Mouse (Mus musculus) lung, postnatal 25 days (tissue): Measurements from ENCODE around the gene Tmem144.
"Not testable (repeated sequence)": the region's sequence is repeated elsewhere in the genome, so short reads cannot be mapped to it uniquely, and the experiment has no call there.

Experiments used
- DNase-seq: peaks from one replicate; pipeline ENCODE4 v3.0.0; 2022; ENCODE audit warnings: low spot score

Tmem144 gene

GRCm38 (mm10) chr3:79808530-79809179 is 43.9 kb downstream of the Tmem144 start:
- DNase-seq, result no peak

- DNase-seq, result not testable (repeated sequence)
Observed at GRCm38 (mm10) chr3:79800761-79801160, 51.8 kb downstream of the Tmem144 start.

DNA sequence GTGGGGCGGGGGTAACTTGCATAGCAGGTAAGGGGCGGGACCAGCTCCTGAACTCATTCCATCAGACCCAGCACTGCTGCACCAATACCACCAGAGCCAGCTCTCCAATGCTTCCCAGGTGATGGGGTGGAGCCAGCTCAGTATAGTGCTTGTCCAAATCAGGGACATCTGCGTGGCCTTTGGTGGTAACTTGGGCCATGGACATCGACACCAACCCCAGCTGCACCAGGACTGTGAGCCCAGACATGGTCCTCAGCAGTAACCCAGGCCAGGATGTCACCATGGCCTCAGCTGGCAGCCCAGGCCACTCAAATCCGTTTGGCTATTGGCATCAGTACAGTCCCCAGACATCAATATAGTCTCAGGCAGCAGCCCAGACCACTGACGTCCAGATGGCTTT is 60.3 kb downstream of the Tmem144 start:
- no peak for DNase-seq

DNA sequence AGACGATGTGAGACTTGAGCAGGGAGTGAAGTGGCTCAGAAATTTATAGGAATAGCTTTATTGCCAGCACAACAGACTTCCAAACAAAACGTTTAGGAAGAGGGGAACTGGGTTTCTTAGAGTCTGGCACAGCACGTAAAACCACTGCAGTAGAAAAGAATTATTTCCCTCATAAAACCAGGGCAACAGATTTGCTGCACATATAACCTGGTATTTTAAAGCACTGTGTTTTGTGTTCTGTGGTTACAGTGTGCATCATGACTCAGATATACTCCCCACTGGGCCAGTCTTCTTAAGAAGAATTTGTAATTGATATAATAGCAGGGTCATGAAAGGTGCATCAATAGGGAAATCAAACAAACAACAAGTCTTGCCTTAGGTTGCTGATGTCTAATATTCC is 62.2 kb downstream of the Tmem144 start:
- DNase-seq, result no peak

GRCm38 (mm10) chr3:79789554-79789953 is 63.0 kb downstream of the Tmem144 start:
- no peak for DNase-seq

GRCm38 (mm10) chr3:79788959-79789358 is 63.6 kb downstream of the Tmem144 start:
- DNase-seq, result no peak

- no peak for DNase-seq
Observed at GRCm38 (mm10) chr3:79784362-79784736, 68.2 kb downstream of the Tmem144 start.

DNA sequence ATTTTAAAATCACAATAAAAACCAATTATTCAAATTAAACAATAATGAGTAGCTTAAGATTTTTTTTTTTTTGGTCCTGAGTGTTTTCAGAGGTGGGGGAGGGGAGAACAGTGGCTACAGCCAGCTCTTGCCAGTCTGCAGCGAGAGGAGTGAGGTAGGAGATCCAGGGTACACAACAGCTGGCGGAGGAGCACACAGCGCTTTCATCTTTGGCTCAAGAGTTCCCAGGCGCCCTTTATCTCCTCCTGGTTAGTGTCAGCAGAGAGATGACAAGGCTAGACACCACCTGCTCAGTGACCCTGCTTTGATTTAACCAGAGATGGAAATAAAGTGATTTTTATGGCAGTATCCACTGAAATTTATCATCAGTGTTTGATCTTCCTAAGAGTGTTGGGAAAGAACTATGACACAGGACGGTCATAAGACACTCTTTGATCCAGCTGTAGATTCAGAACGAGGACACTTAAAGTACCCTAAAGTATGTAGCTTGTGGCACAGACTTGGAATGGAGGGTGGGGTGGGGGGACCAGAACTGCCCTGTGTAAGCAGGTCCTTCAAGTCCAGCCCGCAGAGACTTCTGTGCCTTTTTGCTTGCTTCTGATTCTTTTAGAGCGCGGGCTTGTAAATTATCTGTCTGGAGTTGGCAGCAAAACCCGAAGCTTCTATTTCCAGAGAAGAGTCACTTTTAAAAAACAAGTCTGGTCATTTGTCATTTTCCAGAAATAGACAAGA is 68.8 kb downstream of the Tmem144 start:
- no peak for DNase-seq

- no peak for DNase-seq
Observed at GRCm38 (mm10) chr3:79772701-79773100, 79.9 kb downstream of the Tmem144 start.
